Mouse (Mus musculus) midbrain, postnatal 0 days (tissue): Measurements from ENCODE around the gene Wdr1. TPM values are rescaled to one million over a fixed set of nuclear protein-coding genes. Genes with fewer than 3 reads are reported as not detected.

Experiments
- ATAC-seq: fragments of 200-750 bp; cut with Nextera tagmentation; 2 replicates; pipeline ENCODE4 v1.8.0; 2017; ENCODE audit warnings: moderate number of reproducible peaks, mild to moderate bottlenecking, moderate TSS enrichment, moderate library complexity; ENCODE audit not compliant: low FRiP score
- DNase-seq: peaks from one replicate; pipeline ENCODE4 v3.0.0-alpha.2; 2015; ENCODE audit warnings: low spot score
- H3K27ac ChIP-seq: fragments of 300-500 bp; sonication (generic); 2 replicates; pipeline ENCODE4 v1.5.1; 2014; ENCODE audit warnings: low read depth, mild to moderate bottlenecking, low read length, mixed read lengths
- H3K27me3 ChIP-seq: fragments of 300-500 bp; sonication (generic); 2 replicates; pipeline ENCODE4 v1.6.1; 2014; ENCODE audit warnings: low read length, control low read depth, mixed read lengths; ENCODE audit not compliant: insufficient read depth
- H3K36me3 ChIP-seq: fragments of 300-500 bp; sonication (generic); 2 replicates; pipeline ENCODE4 v1.6.1; 2014; ENCODE audit warnings: low read length, control low read depth, mixed read lengths; ENCODE audit not compliant: insufficient read depth
- H3K4me1 ChIP-seq: fragments of 300-500 bp; sonication (generic); 2 replicates; pipeline ENCODE4 v1.6.1; 2014; ENCODE audit warnings: mild to moderate bottlenecking, control low read depth, antibody characterized with exemption, low read length, mixed read lengths; ENCODE audit not compliant: insufficient read depth
- H3K4me2 ChIP-seq: fragments of 300-500 bp; sonication (generic); 2 replicates; pipeline ENCODE4 v1.6.1; 2014; ENCODE audit warnings: low read depth, mild to moderate bottlenecking, low read length, mixed read lengths; ENCODE audit not compliant: poor library complexity, severe bottlenecking
- H3K4me3 ChIP-seq: fragments of 300-500 bp; sonication (generic); 2 replicates; pipeline ENCODE4 v1.5.1; 2014; ENCODE audit warnings: low read depth, mild to moderate bottlenecking, low read length, moderate library complexity
- H3K9ac ChIP-seq: fragments of 300-500 bp; sonication (generic); replicated peaks from 2 replicates; pipeline ENCODE4 v1.6.1; 2014; ENCODE audit warnings: mild to moderate bottlenecking, low read length, moderate library complexity, mixed read lengths; ENCODE audit not compliant: poor library complexity, severe bottlenecking
- H3K9me3 ChIP-seq: fragments of 300-500 bp; sonication (generic); 2 replicates; pipeline ENCODE4 v1.6.1; 2016; ENCODE audit warnings: low read length, control low read depth
- CTCF ChIP-seq: IDR thresholded peaks from 2 replicates; pipeline ENCODE4 v1.5.1; 2016; ENCODE audit warnings: antibody characterized with exemption, mild to moderate bottlenecking
- WGBS: fragments of 180-500 bp; shearing (Covaris S2); extraction: QIAGEN DNeasy Blood & Tissue Kit; methylation state at CpG from one replicate; pipeline ENCODE4 v1.1.7; 2014; 5-methylcytosine and 5-hydroxymethylcytosine counted together
- polyA plus RNA-seq: library from polyadenylated mRNA; unstranded; fragments of >200 nt; fragmentation: Nextera tagmentation; extraction: Ambion mirVana; gene quantifications from 2 replicates; pipeline ENCODE4 v1.2.1, GENCODE M21; 2015
- total RNA-seq: library from RNA; depleted of rRNA; stranded (reverse); fragments of >200 nt; gene quantifications from 2 replicates; pipeline ENCODE4 v1.2.3, GENCODE M21; 2014

Wdr1 gene
- total and polyA plus RNA-seq, 2 experiments from 2014 or later: 203 to 253 TPM

GRCm38 (mm10) chr5:38509568-38509967 lies 53.5 kb downstream of the Wdr1 start:
- Histone ChIP-seq H3K4me3 (no peak overlapping the region), H3K9me3 (no peaks in the 10 kb centered on the region), H3K4me2 (no peak overlapping the region), H3K27me3 (no peaks in the 10 kb centered on the region), H3K27ac (no peak overlapping the region), H3K36me3 (no peaks in the 10 kb centered on the region), H3K4me1 (no peaks in the 10 kb centered on the region), H3K9ac (no peak overlapping the region)
- DNase-seq: no peak
- no peak for TF ChIP-seq CTCF
- ATAC-seq: no peak
- 93% methylated on average over 4 of the region's 4 CpGs for WGBS

- WGBS: 83% methylated on average over 3 of the region's 3 CpGs
- Histone ChIP-seq H3K27ac (no peak overlapping the region), H3K4me1 (no peaks in the 10 kb centered on the region), H3K4me2 (no peak overlapping the region), H3K27me3 (no peaks in the 10 kb centered on the region), H3K36me3 (no peaks in the 10 kb centered on the region), H3K4me3 (no peak overlapping the region), H3K9me3 (no peaks in the 10 kb centered on the region), H3K9ac (no peak overlapping the region)
- ATAC-seq: no peak
- TF ChIP-seq CTCF: no peak
- no peak for DNase-seq
These were observed 57.6 kb downstream of the Wdr1 start for GRCm38 (mm10) chr5:38505435-38505765.

GRCm38 (mm10) chr5:38504747-38505434 lies 58.1 kb downstream of the Wdr1 start:
- Histone ChIP-seq H3K9ac (no peak overlapping the region), H3K9me3 (no peaks in the 10 kb centered on the region), H3K27me3 (no peaks in the 10 kb centered on the region), H3K4me3 (no peak overlapping the region), H3K36me3 (no peaks in the 10 kb centered on the region), H3K4me1 (no peaks in the 10 kb centered on the region), H3K27ac (no peak overlapping the region), H3K4me2 (no peak overlapping the region)
- no peak for TF ChIP-seq CTCF
- ATAC-seq (no peak), DNase-seq (no peak)
- WGBS: 65% methylated on average over 6 of the region's 6 CpGs

- no peak for ATAC-seq
- no peaks in the 10 kb centered on the region for H3K36me3 ChIP-seq
- no peak for DNase-seq
- H3K4me3 ChIP-seq: no peak overlapping the region
- no peaks in the 10 kb centered on the region for H3K9me3 ChIP-seq
- no peak overlapping the region for H3K4me2 ChIP-seq
- H3K9ac ChIP-seq: no peak overlapping the region
- H3K27ac ChIP-seq: no peak overlapping the region
- TF ChIP-seq CTCF: no peak
- no peaks in the 10 kb centered on the region for H3K27me3 ChIP-seq
- no peaks in the 10 kb centered on the region for H3K4me1 ChIP-seq
- 81% methylated on average over 1 of the region's 1 CpGs for WGBS
These were observed 58.9 kb downstream of the Wdr1 start for GRCm38 (mm10) chr5:38504116-38504515.

- Histone ChIP-seq H3K4me2 (no peak within 1 kb of the TSS), H3K9ac (no peak within 1 kb of the TSS), H3K27me3 (no peaks in the 10 kb centered on the region), H3K36me3 (no peaks in the 10 kb centered on the region), H3K4me1 (no peaks in the 10 kb centered on the region), H3K4me3 (no peak within 1 kb of the TSS), H3K27ac (no peak within 1 kb of the TSS), H3K9me3 (no peaks in the 10 kb centered on the region)
- TF ChIP-seq CTCF: no peak
- WGBS: 96% methylated on average over 4 of the region's 4 CpGs
- DNase-seq: no peak
- ATAC-seq: no peak
These were observed 60.0 kb downstream of the Wdr1 start, which contains the start of gene Slc2a9 for GRCm38 (mm10) chr5:38502992-38503391. Slc2a9 (minus strand) TSS chr5:38503143.

GRCm38 (mm10) chr5:38500043-38500442 lies 63.0 kb downstream of the Wdr1 start:
- Histone ChIP-seq H3K9me3 (no peaks in the 10 kb centered on the region), H3K27ac (peak overlapping the region; percentile 49; the same call in 1 of the 2 replicates), H3K27me3 (no peaks in the 10 kb centered on the region), H3K4me1 (no peaks in the 10 kb centered on the region), H3K9ac (no peak overlapping the region), H3K4me2 (no peak overlapping the region), H3K4me3 (no peak overlapping the region), H3K36me3 (no peaks in the 10 kb centered on the region)
- DNase-seq (no peak), ATAC-seq (no peak)
- WGBS: 94% methylated on average over 8 of the region's 8 CpGs
- no peak for TF ChIP-seq CTCF
